Mouse (Mus musculus) testis, postnatal 14 days (tissue): ENCODE measurements around the gene Ppargc1a.

Experiments used
- DNase-seq: peaks from one replicate; pipeline ENCODE4 v3.0.0; 2021; ENCODE audit warnings: low spot score

The Ppargc1a gene

DNA sequence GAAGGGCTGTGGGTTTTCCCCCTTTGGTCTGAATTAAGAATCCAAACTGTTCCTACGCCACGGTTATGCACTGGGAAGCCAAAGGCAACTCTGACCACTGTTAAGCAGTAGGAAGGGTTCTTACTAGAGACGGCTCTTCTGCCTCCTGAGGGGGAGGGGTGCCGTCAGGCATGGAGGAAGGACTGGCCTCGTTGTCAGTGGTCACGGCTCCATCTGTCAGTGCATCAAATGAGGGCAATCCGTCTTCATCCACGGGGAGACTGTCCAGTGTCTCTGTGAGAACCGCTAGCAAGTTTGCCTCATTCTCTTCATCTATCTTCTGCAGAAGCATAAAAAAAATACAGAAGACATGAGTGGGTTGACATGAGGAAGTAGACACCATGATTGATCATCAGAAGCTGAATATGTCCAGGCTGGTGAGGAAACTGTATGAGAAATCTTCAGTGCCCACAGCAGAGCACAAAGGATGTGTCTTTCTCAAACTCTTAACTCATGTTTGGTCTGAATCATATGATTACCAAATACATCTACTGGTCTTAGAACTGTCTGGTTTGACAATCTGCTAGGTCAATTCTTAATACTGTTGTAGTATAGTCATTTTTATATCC, 69.5 kb downstream of the Ppargc1a start:
- no peak for DNase-seq

DNA sequence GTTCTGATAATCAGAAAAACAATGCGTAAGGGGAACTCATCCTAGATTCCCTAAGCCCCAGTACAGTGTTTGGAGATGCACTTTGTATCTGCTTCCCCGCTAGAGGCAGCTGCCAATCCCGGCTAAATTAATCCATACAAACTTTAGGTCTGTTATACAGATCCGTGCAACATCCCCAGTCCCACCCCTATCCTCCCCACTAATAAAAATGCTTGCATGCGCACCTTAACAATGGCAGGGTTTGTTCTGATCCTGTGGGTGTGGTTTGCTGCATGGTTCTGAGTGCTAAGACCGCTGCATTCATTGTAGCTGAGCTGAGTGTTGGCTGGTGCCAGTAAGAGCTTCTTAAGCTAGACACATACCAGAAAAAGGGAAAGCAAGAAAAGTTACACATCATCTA, 72.1 kb downstream of the Ppargc1a start:
- DNase-seq = no peak

DNA sequence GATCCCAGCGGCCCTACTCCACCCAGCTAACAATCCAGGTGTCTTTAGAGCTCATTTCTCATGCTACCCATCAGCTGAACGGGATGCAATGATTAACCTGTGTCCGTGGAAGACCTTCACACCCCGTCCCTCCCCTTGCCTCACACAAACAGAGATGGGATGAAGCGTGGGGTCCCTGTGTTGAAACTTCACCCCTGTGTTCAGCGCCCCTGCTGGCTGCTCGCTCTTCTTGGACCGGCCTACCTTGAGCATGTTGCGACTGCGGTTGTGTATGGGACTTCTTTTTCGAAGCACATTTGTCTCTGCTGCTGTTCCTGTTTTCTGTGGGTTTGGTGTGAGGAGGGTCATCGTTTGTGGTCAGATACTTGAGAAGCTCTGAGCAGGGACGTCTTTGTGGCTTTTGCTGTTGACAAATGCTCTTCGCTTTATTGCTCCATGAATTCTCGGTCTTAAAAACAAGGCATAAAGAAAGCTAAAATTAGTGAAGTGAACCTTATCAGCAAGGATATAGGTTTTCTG, 73.1 kb downstream of the Ppargc1a start:
- DNase-seq = no peak

DNA sequence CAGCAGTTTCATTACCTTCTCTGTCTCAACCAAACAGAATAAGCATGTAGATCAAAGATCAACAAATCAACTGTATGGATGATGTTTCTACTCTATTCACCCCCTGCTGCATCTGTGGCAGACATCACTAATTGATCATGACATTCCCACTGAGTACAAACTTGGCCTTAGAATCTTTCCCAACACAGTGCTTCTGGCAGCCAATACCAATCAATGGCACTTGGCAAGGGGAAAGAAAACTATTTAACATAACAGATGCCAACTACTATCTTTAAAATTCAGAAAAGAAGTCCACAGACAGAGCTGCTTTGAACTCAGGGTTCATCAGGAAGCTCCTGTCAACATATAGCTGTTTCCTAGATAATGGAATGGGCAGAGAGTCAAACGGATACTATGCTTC, 83.8 kb downstream of the Ppargc1a start:
- DNase-seq = no peak

DNA sequence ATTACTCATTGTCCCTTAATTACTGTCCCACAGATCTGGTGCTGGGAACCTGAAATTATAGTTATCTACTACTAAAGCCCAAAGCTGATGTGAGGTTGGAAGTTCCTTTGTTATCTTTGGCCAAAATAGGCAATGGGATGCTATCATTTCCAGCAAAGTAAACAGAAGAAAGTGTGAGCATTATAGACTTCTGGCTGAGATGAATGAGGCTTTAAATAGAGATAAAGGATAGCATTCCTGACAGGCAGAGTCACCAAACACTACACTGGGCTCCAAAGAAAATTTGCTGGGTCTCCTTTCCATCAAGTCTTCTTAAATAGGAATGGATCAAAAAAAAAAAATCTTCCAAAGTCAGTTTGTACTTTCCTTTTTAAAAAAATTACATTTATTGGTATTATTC, 87.7 kb downstream of the Ppargc1a start:
- no peak for DNase-seq

DNA sequence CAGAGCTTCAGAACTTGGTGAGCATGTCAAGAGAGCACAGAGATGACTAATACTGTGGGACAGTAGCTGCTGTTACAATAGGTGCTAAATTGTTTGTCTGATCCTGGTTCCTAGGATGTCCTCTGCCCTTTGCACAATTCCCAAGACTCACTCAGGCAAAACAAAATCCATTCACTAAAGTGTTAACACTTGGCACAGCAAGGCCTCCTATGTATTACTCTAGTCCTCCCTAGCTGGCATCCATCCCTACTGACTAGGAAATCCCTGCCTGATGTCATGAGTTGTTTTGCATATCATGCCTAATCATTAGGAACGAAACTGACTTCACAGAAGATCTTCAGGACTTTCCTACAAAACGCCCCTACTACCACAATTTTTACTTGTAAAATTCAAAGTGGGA, 88.1 kb downstream of the Ppargc1a start:
- DNase-seq = no peak

DNA sequence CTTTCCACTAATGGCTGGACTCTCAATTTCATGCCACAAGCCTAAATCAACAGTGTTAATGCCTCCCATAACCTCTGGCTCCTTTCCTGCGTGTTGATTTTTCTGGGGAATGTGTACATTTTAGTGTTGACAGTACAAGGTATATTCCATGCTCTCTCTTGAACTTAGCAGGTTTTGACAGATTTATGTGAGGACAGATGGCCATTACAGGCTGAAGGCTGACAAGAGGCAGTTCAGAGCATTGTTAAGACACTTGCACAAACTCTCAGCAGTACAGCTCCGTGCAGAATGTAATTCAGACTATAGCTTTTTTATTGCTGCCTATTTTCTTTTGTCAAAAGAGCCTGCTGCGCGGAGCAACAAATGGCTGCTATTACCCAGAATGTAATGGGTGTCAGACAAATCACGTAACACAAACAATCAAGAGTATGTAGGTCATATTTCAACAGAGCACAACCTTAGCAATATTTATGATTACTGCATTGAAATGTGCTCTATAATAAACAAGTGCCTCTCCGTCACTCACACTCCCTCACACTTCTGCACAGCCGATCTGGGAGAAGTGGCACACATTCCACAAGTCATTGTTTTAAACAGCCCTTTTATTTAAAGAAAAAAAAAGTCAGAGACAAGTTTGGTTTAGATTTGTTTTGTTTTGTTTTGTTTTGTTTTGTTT, 89.1 kb downstream of the Ppargc1a start:
- no peak for DNase-seq

DNA sequence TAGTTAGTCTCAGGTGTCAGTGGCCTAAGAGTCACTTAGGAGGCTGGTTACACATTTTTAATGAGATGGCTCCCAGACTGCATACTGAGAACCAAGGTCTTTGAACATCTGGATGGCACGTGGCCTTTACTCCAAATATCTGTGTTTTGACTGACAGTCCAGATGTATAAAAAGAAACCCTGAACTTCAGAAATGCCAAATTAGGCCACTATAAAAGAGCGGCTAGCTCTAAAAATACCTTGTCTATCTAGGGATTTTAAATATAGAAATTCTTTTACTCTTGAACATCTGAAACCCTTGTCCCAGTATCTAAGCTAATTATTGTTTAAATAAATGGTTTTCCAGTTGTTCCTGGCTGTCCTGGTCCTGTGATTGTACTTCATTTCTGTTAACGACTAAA, 90.4 kb downstream of the Ppargc1a start:
- DNase-seq = no peak

DNA sequence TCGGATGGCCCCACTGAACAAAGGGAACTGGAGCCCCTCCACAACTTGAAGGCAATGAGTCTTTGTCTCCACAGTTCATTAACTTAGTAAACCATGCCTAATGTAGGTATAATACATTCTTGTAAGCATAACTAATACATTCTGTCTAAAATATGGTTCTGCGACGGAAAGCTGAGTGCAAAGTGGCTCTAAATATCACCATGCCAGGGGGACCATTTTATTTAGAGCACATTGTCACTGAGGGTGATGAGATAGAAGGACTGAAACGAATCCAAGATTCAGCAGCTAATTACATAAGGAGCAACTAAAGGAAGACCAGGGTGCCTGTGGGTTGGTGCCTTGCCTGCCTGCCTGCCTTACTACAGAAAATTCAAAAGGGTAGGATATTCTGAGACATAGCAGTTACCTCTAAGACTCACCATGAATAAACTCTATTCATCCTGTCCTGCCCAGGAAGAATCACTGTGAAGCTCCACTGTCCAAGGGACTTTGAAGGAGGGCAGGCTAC, 92.4 kb downstream of the Ppargc1a start:
- no peak for DNase-seq

DNA sequence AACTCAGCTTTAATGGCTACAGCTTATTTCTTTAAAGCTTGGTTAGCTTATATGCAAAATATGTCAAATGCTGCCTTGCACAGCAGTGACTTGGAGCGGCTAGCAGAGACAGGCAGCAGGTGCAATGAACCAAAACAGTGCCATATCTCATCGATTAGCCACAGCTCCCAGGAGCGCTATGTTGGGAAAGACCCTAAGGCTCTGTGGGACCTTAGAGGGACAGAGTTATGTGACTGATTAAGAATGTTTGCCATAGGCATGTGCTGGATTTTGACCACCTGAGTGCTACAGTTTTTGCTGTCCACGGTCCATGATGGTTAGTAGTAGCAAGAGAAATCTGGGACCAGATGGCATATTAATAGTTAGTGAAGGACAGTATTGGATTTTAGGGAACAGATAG, 95.9 kb downstream of the Ppargc1a start:
- no peak for DNase-seq

DNA sequence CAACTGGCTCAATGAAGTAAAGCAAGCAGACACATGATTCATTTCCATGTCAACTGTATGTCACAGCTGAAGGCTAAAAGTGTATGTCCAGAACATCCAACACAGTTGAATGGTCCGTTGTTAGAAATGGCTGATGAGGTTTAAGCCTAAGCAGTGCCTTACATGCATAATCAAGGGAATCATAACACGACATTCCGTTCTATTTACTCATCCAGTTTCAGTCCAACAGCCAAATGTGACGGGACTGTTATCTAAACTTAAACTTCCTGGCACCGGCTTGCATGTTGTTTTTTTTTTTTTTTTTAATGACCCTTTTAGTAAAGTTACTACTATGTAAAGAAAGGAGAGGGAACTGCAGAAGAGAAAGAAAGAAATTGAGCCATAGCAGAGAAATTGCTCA, 101.5 kb downstream of the Ppargc1a start:
- DNase-seq = no peak

DNA sequence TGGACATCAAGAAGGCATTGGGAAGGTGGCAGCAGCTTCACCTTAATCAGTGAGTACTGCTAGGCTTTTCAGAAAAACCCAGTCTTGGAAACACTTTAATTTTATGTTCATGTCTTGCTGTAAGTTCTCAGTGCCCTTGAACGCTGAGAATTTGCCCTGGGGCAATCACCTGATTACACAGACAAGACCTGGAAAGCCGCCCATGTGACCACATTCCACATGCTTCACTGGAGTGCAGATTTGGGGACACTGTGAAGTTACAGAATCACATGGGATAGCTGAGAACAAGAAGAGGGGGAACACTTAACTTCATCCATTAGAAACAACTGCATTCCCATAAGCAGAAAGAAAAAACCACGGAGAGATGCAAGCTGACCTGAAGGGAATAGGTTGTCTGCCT, 115.5 kb downstream of the Ppargc1a start:
- DNase-seq = no peak

DNA sequence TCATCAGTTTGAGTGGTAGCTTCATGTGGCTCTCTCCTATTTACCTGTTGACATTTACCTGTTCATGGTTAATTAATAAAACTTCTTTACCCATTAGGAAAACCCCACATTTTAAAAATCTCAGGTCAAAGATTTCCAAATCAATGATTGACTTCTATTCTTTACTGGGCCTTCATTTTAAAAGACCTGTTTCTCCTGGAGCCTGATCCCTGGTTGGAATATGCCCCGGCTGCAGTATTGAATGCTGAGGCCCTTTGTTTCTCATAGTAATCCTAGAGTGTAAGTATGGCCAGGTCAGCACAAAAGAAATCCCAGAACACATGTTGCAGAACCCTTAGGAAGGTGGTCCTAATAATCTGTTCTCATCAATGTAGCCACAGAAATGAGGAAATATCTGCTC, 119.9 kb downstream of the Ppargc1a start:
- no peak for DNase-seq

DNA sequence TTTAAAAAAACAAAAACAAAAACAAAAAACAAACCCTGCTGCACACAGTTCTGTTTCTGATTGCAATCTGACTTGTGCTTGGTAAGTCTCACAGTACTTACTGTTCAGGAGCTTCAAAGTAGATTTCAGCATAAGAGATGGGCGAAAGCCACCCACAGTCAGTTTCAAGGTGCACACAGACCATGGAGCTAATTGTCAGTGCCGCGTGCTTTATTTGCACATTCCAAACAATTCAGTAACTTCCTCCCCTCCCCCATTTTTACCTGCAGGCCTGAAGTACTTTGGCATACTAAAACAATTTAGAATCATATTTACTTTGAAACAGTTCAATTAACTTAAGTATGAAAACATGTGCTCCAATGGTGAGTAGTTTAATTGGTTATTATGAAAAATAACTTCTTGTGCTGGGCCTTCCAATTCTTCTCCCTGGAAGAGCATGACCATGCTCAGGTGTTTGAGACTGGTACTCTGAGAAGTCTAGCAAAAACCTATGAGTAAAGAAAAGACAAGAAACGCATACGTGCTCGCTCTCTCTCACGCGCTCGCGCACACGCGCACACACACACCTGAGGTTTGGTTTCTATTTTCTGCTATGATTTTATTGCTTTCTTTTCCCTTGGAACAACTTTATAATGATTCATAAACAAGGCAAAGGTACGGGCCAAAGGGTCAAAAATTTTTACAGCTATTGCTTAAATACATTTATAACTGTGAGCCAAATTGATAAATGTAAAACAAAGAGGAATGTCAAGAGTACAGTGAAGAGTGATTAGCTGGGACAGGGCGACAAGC, 121.0 kb downstream of the Ppargc1a start:
- DNase-seq = no peak

DNA sequence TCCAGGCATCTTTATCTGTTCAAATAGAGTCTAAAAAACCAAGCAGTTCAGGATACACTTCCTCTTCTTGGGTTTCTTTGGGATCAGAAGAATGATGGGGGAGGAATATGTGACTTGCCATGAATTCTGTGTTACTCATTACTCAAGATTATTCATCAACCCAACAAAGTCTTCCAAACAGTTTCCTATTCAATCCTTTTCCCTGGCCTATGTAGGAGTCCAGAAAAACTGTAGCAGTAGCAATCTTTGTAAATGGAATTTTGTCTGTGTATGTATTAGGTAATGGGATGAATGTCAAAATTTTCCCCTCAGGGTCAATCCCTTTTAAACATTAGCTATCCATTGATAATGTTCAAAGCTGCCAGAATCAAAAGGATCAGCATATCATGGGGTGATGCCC, 121.8 kb downstream of the Ppargc1a start:
- no peak for DNase-seq

DNA sequence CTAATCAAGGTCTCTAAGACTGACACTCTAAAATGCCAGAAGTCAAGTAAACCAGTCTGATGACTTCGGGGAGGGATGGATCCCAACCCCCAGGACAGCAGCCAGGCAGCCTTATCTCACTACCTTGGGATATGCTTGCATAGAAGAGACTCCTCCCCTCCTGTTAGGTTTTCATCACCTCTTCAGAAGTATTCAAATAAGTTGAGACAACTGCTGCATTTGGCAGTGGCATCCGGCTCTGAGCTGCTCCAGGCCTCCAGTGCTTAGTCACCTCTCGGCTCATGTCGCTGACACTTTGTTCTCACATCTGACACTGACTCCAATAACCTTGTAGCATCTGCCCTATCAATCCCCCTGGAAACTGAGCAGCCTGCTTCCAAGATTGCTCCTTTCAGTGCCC, 127.8 kb downstream of the Ppargc1a start:
- no peak for DNase-seq

DNA sequence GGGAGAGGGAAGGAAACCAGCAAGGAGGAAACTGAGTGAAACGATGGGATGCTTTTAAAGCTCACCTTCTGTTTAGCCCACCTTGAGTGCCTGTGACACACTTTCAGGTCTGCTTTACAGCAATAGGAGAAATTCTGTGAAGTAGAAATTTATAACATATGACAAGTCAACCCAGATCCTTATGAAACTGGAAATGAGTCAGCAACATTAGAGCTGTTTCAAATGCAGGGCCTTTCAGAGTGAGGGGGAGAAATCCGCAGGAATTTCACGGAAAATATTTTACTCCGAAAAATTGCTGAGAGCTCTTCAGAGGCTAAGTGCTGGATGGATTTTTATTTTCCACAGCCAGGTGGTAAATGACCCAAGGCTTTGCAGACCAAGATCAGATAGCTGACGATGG, 133.6 kb downstream of the Ppargc1a start:
- no peak for DNase-seq

DNA sequence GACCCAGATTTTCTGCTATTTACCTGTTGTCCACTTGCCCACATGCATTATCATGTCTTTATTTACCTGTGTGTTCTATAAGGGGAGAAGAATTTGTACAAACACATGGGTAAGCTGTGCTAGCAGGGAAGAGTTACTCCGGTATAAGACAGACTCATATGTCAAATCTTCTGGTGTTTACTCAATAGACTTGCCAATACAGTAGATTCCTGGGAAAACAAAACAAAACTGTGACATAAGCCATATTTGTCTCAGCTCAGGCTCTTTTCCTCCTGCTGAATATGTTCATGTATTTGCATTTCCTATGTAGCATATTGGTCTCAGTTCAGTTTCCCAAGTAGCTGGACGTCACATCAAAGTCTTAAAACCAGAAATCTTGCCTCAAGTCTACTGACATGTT, 135.0 kb downstream of the Ppargc1a start:
- DNase-seq = no peak

DNA sequence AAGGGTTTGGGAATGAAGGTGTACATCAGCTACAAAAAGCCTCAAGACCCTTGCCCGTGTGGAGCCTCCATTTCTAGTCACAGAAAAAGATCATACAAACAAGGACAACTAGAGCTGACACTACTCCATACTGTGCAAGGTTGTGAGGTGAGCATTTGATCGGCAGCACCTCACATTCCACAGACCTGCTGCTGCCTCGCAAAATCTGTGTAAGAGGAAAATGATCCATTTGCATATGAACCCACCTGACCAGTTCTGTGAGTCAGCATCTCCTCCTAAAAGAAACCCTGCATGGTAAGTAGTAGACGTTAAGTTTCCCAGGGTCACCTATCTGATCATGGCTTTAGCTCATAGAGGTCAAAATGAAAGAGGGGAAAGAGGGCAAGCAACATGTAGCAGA, 135.5 kb downstream of the Ppargc1a start:
- DNase-seq = no peak

DNA sequence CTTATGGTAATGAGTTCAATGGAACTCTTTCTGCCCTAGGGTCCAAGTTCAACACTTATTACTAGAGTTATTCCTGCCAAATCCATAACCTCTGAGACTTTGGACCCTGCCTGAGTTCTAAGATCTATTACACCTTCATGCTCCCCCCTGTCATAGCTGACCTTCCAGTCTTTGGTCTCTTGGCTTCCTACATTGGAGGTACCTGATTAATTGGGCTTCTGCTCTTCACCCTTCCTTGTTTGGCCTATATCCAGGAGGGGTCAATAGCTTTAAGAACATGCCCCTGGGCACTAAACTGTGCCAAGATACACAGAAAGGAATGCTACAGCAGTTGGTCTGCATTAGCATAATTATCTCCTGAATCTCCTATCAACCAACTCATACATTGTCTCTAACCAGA, 141.1 kb downstream of the Ppargc1a start:
- DNase-seq = no peak

DNA sequence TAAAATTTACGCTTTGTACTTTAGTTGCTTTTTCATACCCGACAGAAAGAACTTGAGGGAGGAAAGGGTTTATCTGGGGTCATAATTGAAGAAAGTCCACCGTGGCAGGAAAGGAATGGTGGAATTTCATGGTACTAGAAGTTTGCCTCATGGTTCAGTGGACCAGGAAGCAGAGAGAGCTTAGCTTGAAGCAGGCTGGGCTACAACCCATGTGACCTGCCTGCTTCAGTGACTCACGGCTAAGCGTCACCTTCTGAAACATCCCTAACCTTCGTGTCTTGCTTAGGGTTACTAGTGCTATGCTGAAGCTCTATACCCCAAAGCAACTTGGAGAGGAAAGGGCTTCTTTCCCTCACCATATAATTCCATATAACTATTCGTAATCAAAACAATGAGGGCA, 151.1 kb downstream of the Ppargc1a start:
- no peak for DNase-seq

DNA sequence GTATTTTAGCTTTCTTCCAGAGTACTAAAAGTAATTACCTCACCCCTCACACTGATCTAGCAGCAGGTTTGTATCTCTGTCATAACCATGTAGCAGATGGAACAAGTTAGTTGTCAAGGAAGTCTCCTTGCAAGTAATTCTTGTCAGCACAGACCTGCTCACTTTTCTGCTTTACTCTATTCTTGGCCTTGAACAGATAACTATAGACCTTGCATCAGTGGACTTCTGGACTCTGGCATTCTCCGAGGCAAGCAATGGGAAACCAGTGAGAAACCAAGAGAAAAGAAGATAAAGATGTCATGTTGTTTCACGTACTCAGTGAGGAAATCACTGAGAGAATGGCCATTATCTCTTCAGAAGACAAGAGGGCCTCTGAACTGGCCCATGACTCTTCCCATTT, 152.1 kb downstream of the Ppargc1a start:
- no peak for DNase-seq
